Mouse (Mus musculus) forebrain, postnatal 0 days (tissue): Measurements from ENCODE around the gene Tbl3. TPM values are rescaled to one million over a fixed set of nuclear protein-coding genes. Genes with fewer than 3 reads are reported as not detected.

Source experiments
- ATAC-seq: fragments of 200-750 bp; cut with Nextera tagmentation; 2 replicates; pipeline ENCODE4 v1.8.0; 2017; ENCODE audit warnings: mild to moderate bottlenecking, moderate library complexity
- DNase-seq: peaks from one replicate; pipeline ENCODE4 v3.0.0-alpha.2; 2015
- H3K27ac ChIP-seq: fragments of 300-500 bp; sonication (generic); 2 replicates; pipeline ENCODE4 v1.5.1; 2014; ENCODE audit warnings: low read depth, mild to moderate bottlenecking, antibody characterized with exemption, low read length, moderate library complexity, mixed read lengths
- H3K27me3 ChIP-seq: fragments of 300-500 bp; sonication (generic); 2 replicates; pipeline ENCODE4 v1.6.1; 2014; ENCODE audit warnings: mild to moderate bottlenecking, low read length, mixed read lengths; ENCODE audit not compliant: insufficient read depth
- H3K36me3 ChIP-seq: fragments of 300-500 bp; sonication (generic); 2 replicates; pipeline ENCODE4 v1.6.1; 2014; ENCODE audit warnings: mild to moderate bottlenecking, moderate library complexity; ENCODE audit not compliant: insufficient read depth
- H3K4me1 ChIP-seq: fragments of 300-500 bp; sonication (generic); 2 replicates; pipeline ENCODE4 v1.6.1; 2014; ENCODE audit warnings: antibody characterized with exemption; ENCODE audit not compliant: insufficient read depth
- H3K4me2 ChIP-seq: fragments of 300-500 bp; sonication (generic); 2 replicates; pipeline ENCODE4 v1.6.1; 2014; ENCODE audit warnings: low read depth, mild to moderate bottlenecking, moderate library complexity
- H3K4me3 ChIP-seq: fragments of 300-500 bp; sonication (generic); 2 replicates; pipeline ENCODE4 v1.5.1; 2014; ENCODE audit warnings: low read depth, low read length, mixed read lengths
- H3K9ac ChIP-seq: fragments of 300-500 bp; sonication (generic); 2 replicates; pipeline ENCODE4 v1.6.1; 2014; ENCODE audit warnings: mild to moderate bottlenecking
- H3K9me3 ChIP-seq: fragments of 300-500 bp; sonication (generic); 2 replicates; pipeline ENCODE4 v1.6.1; 2016; ENCODE audit warnings: low read length
- CTCF ChIP-seq: sonication (generic); IDR thresholded peaks from 2 replicates; pipeline ENCODE4 v1.5.1; 2016; ENCODE audit warnings: antibody characterized with exemption, control low read depth, low read depth
- WGBS: fragments of 180-500 bp; shearing (Covaris S2); extraction: QIAGEN DNeasy Blood & Tissue Kit; methylation state at CpG from one replicate; pipeline ENCODE4 v1.1.7; 2014; 5-methylcytosine and 5-hydroxymethylcytosine counted together
- polyA plus RNA-seq: library from polyadenylated mRNA; unstranded; fragments of >200 nt; fragmentation: Nextera tagmentation; extraction: Ambion mirVana; gene quantifications from 2 replicates; pipeline ENCODE4 v1.2.1, GENCODE M21; 2015
- total RNA-seq: library from RNA; depleted of rRNA; stranded (reverse); fragments of >200 nt; gene quantifications from 2 replicates; pipeline ENCODE4 v1.2.3, GENCODE M21; 2014

The Tbl3 gene
- total and polyA plus RNA-seq, 2 experiments from 2014 or later = 39.0 to 48.0 TPM

- H3K27ac ChIP-seq = no peak overlapping the region
- H3K4me2 ChIP-seq = no peak overlapping the region
- no peaks in the 10 kb centered on the region for H3K36me3 ChIP-seq
- H3K9ac ChIP-seq = no peak overlapping the region
- no peaks in the 10 kb centered on the region for H3K4me1 ChIP-seq
- no peak for TF ChIP-seq CTCF
- no peak for ATAC-seq
- 85% methylated on average over 7 of the region's 7 CpGs for WGBS
- H3K27me3 ChIP-seq = no peaks in the 10 kb centered on the region
- no peaks in the 10 kb centered on the region for H3K9me3 ChIP-seq
- no peak overlapping the region for H3K4me3 ChIP-seq
- DNase-seq = no peak
Observed at GRCm38 (mm10) chr17:24735446-24735845, 28.0 kb upstream of the Tbl3 start.

GRCm38 (mm10) chr17:24734513-24734912 lies 27.1 kb upstream of the Tbl3 start:
- Histone ChIP-seq H3K4me1 (no peaks in the 10 kb centered on the region), H3K27me3 (no peaks in the 10 kb centered on the region), H3K9me3 (no peaks in the 10 kb centered on the region), H3K9ac (no peak overlapping the region), H3K27ac (no peak overlapping the region), H3K4me2 (no peak overlapping the region), H3K36me3 (no peaks in the 10 kb centered on the region), H3K4me3 (no peak overlapping the region)
- no peak for DNase-seq
- TF ChIP-seq CTCF = 0 out of 2 replicates have a peak, but pooled peaks have one; percentile 10
- 91% methylated on average over 1 of the region's 1 CpGs for WGBS
- ATAC-seq = no peak

GRCm38 (mm10) chr17:24733434-24734050 lies 26.1 kb upstream of the Tbl3 start:
- no peak for TF ChIP-seq CTCF
- Histone ChIP-seq H3K27me3 (no peaks in the 10 kb centered on the region), H3K9me3 (no peaks in the 10 kb centered on the region), H3K36me3 (no peaks in the 10 kb centered on the region), H3K4me2 (no peak overlapping the region), H3K4me3 (no peak overlapping the region), H3K9ac (no peak overlapping the region), H3K4me1 (no peaks in the 10 kb centered on the region), H3K27ac (no peak overlapping the region)
- no peak for DNase-seq
- ATAC-seq = no peak
- WGBS = 89% methylated on average over 21 of the region's 21 CpGs

DNA sequence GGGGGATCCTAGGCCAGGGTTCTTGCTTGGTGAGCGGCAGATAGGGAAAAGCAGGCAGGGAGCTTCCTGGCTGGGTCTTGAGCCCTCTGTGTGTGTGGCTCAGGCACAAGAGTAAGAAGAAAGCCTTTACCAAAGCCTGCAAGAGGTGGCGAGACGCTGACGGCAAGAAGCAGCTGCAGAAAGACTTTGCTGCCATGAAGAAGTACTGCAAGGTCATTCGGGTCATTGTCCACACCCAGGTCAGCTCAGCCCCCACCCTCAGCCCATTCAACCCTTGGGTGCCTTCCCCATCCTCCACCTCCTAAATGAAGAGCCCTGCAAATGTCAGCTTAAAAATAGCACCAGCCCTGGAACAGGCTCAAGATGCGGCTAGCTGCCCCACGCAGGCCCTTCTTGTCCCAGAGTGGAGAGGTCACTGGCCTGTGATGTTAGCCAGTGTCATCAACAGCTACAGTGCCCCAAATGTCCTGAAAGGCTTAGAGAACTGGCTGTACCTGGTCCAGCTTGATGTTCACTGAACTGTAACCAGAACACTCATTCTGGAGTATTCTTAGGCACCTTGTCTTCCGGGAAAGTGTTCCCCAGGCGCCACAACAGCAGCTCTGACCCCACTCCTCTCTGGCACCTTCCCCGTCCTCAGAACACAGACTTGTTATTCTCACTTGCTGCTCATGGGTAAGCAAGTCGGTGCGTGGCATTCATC lies 24.9 kb upstream of the Tbl3 start:
- WGBS = 86% methylated on average over 12 of the region's 12 CpGs
- no peaks in the 10 kb centered on the region for H3K36me3 ChIP-seq
- no peak overlapping the region for H3K27ac ChIP-seq
- H3K4me3 ChIP-seq = no peak overlapping the region
- no peak overlapping the region for H3K4me2 ChIP-seq
- no peaks in the 10 kb centered on the region for H3K27me3 ChIP-seq
- ATAC-seq (no peak), DNase-seq (no peak)
- no peaks in the 10 kb centered on the region for H3K9me3 ChIP-seq
- H3K9ac ChIP-seq = no peak overlapping the region
- H3K4me1 ChIP-seq = no peaks in the 10 kb centered on the region
- no peak for TF ChIP-seq CTCF

DNA sequence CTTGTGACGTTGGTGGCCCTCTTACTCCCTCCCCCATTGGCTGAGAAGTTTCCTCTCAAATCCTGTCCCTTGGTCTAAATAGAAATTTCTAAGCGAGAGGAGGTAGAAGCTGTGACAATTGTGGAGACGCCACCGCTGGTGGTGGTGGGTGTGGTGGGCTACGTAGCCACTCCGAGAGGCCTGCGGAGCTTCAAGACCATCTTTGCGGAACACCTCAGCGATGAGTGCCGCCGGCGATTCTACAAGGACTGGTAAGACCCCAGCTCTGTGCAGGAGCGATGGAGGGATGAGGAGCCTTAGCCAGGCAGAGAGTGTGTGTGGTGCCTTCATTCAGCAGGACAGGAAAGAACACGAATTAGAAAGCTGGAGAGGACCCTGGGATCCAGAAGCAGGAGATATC lies 23.3 kb upstream of the Tbl3 start:
- WGBS = 80% methylated on average over 14 of the region's 14 CpGs
- Histone ChIP-seq H3K9me3 (no peaks in the 10 kb centered on the region), H3K27ac (no peak overlapping the region), H3K9ac (no peak overlapping the region), H3K4me3 (no peak overlapping the region), H3K4me1 (no peaks in the 10 kb centered on the region), H3K4me2 (no peak overlapping the region), H3K36me3 (no peaks in the 10 kb centered on the region), H3K27me3 (no peaks in the 10 kb centered on the region)
- no peak for DNase-seq
- no peak for TF ChIP-seq CTCF
- ATAC-seq = no peak

GRCm38 (mm10) chr17:24729067-24729466 lies 21.6 kb upstream of the Tbl3 start:
- ATAC-seq (no peak), DNase-seq (no peak)
- Histone ChIP-seq H3K9me3 (no peaks in the 10 kb centered on the region), H3K27ac (no peak overlapping the region), H3K4me1 (no peaks in the 10 kb centered on the region), H3K36me3 (no peaks in the 10 kb centered on the region), H3K9ac (no peak overlapping the region), H3K27me3 (no peaks in the 10 kb centered on the region), H3K4me3 (no peak overlapping the region), H3K4me2 (no peak overlapping the region)
- 73% methylated on average over 6 of the region's 6 CpGs for WGBS
- no peak for TF ChIP-seq CTCF

DNA sequence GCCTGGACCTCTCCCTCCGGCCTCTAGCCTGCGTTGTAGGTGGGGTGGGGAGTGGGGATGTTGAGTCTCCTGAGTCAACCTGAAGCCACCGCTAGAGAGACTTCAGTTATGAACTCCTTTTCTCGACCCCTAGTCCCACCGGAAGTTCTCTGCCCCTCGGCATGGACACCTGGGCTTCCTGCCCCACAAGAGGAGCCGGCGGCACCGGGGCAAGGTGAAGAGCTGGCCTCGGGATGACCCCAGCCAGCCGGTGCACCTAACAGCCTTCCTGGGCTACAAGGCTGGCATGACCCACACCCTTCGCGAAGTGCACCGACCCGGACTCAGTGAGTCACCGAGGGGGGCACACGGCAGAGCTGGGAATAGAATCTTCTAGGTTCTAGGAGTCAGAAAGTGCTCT lies 20.7 kb upstream of the Tbl3 start:
- WGBS = 74% methylated on average over 17 of the region's 17 CpGs
- H3K27ac ChIP-seq = no peak overlapping the region
- H3K27me3 ChIP-seq = no peaks in the 10 kb centered on the region
- ATAC-seq = no peak
- H3K9me3 ChIP-seq = no peaks in the 10 kb centered on the region
- H3K9ac ChIP-seq = no peak overlapping the region
- no peak for DNase-seq
- peaks cover 3% of the 10 kb centered on the region; the same call in 1 of the 2 replicates for H3K4me1 ChIP-seq
- no peaks in the 10 kb centered on the region for H3K36me3 ChIP-seq
- TF ChIP-seq CTCF = no peak
- no peak overlapping the region for H3K4me2 ChIP-seq
- no peak overlapping the region for H3K4me3 ChIP-seq
